Mouse (Mus musculus) MN1 (cell line): ENCODE measurements around the gene Dpp6.

Experiments
- DNase-seq: peaks from one replicate; pipeline ENCODE4 v3.0.0-alpha.2; 2016; ENCODE audit warnings: low spot score

Dpp6 gene

GRCm38 (mm10) chr5:27291378-27291777 is 474.4 kb downstream of the Dpp6 start:
- no peak for DNase-seq

- DNase-seq, result no peak
Observed at GRCm38 (mm10) chr5:27292236-27292635, 475.2 kb downstream of the Dpp6 start.

- DNase-seq, result no peak
Observed at GRCm38 (mm10) chr5:27304115-27304514, 487.1 kb downstream of the Dpp6 start.

DNA sequence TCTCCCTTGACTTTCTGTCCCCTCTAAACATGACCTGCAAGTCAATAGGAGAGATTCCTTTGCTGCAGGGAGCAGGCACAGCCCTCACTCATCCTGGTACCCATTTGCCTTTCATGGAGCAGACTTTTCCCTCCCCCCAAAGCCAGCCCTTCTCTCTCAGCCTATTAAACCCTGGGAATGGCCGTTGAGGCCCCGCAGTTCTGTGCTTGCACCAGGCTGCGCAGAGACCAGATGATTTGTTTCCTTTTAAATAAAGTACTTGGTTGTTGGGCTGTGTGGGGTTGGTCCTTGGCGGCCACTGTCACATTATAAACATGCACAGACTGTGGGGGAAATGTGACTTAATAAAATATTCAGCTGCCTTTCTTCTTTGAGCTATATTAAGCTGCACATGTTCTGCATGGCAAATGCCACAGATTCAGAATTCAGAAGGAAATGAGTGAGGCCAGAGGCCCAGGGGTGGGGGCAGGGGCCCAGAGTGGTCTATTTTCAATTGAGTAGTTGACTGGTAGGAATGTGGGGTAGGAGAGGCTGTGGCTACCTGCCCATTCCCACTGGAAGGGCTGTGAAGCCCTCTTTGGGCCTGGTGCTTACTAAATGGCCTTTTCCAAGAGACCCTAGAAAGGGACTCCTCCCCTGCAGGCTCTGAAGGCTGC is 489.6 kb downstream of the Dpp6 start:
- no peak for DNase-seq

DNA sequence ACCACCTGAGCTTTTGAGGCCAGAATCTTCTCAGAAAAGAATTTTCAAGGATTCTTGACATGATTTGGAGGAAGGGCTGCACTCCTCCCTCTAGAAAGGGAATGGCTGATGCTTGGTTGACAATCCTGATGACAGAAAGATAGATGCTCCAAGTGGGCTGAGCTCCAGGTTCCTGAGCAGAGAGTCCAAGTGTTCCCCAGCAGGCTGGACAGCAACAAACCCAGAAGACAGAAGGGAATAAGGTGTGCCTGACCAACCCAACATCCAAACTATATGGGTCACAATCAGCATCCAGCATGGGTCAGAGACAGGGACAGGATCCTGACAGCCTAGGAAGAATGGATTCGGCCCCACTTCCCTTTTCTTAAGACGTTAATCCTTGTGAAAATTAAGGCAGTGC is 493.2 kb downstream of the Dpp6 start:
- DNase-seq, result no peak

DNA sequence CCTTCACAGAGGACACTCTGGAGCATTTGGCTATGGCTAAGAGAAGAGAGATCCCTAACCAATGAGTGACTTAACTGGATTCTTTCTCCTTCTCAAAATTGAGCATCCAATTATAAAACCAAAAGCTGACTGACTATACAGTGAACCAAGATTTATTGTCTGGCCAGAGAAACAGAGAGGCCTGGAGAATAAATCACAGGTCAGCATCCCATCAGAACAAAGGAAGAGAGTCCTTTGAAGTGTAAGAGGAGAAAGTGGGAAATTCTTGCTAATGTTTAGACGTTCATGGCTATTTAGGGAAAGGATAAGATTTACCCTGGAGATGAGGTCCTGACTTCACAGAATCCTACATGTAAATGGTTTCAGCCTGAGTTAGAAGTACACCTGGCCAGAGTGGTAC is 499.7 kb downstream of the Dpp6 start:
- no peak for DNase-seq

DNA sequence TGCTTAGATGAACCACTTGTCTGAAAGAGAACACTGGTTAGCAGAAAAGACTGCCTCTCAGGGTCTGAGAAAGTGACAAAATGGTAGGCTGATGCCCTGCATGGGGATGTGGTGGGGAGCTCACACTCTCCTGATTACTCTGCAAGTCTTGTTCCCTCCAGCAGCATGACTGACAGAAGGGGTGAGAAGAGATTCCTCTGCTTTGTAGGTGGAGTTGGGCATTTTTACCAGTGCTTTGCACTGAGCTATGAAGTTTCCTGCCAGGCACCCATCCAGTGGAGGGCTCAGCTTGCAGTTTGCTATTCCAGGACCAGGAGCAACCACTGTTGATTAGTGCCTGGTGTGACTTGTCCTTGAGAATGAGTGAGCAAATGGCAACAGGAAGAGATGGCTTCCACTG is 500.3 kb downstream of the Dpp6 start:
- DNase-seq, result no peak

DNA sequence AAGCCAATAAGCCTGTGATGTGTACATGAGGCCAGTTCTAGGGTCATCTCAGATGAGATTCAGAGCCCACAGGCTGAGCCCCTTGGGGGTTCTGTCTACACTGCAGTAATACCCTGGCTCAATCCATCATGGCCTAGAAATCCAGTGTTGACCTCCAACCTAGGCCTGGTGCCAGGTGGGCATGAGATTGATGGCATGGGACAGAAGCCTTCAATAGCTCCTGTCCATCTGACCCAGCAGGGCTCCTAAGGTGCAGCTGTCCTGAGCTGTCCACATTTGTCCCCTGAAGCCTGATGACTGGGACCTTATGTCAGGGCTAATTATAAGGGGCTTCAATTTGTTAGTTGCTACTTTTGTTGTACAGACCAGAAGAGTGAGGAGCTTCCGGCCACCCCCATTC is 500.8 kb downstream of the Dpp6 start:
- no peak for DNase-seq

DNA sequence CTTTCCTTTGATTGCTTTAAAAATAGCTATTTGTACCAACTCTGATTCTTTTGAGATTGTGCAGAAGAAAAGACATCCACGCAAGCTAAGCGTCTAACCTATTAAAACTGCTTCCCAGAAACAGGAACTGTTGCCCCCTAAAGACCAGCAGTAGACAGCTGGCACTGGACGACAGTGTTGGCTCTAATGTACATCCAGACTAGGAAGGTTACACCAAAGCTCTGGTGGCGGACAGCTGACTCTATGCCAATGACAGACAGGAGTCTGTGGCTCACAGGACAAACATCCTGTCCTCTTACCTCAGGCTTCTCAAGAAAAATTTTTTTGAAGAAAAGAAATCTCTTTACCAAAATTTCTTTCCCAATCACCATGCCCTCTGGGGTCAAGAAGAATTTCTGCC is 502.7 kb downstream of the Dpp6 start:
- DNase-seq, result no peak

DNA sequence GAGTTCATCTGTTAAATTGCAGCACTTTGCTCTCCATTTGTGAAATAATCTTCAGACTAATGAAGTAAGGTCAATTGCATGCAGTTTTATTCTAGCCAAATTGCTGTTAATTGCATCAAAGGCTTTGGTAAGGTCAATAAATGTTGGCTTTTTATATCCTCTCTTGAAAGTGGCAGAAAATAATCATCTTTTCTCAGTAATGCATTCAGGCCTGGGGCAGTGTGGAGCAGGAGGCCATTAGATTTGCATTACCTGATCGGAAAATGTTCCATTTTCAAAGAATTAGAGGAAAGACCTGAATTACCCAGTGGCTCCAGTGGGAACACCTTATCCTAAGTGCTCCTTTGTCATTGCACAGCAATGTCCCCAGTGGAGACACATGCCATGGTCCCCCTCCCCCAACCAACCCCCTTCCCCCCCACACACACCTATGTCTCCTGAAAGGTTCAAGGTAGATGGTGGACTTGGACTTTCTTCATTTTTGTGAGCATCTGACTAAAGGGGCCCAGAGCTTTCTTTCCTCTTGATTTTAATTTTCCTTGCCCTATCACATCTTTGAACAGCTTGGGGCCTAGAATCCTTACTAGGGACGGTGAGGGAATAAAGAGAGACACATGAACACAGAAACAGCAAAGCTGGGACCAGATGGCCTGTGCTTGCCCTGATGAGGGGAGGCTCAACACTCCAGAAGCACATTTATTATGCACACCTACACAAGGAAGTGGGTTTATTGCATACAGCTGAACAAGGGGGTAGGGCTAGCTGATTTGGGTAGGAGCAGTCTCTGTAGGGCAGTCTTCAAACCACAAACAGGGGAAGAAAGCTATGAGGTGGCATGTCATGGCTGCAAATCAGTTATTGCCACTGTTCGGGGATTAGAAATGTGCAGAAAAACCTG is 506.1 kb downstream of the Dpp6 start:
- DNase-seq, result no peak

- no peak for DNase-seq
Observed at GRCm38 (mm10) chr5:27324346-27324928, 507.4 kb downstream of the Dpp6 start.

DNA sequence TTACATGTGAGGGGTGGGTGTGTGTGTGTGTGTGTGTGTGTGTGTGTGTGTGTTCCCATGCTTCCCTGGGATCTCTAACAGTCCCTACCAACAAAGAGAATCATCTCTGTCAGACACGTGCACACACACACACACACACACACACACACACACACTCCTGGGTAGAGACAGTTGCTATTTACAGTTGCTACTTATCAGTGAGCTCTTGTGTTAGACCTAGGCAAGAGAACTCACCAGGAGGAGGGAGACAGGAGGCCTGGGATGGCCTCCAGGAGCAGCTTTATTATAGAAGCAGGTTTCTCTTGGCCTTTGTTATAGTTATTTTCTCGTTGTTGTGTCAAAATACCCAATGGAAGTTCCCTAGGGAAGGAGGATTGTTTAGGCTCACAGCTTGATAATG is 519.7 kb downstream of the Dpp6 start:
- DNase-seq, result no peak

- DNase-seq, result no peak
Observed at GRCm38 (mm10) chr5:27339196-27340030, 522.4 kb downstream of the Dpp6 start.

GRCm38 (mm10) chr5:27342276-27342675 is 525.3 kb downstream of the Dpp6 start:
- no peak for DNase-seq

DNA sequence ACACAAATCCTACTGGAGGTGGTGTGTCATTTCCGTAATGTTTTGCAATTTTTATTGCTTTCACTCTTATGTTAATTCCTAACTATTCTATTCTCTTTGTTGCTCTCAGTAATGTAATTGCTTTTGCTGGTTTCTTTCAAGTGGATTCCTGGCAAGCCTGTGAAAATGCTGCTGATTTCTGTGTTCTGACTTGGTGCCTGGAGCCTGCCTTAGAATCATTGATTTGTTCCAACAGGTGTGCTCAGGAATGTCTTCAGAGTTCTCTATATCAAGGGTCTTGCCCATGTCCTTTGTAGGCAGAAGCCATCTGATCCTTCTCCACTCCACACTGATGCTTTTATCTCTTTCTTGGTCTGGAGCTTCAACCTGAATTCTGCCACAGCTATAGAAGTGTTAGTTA is 526.6 kb downstream of the Dpp6 start:
- DNase-seq, result no peak

- no peak for DNase-seq
Observed at GRCm38 (mm10) chr5:27348181-27349095, 531.4 kb downstream of the Dpp6 start.

DNA sequence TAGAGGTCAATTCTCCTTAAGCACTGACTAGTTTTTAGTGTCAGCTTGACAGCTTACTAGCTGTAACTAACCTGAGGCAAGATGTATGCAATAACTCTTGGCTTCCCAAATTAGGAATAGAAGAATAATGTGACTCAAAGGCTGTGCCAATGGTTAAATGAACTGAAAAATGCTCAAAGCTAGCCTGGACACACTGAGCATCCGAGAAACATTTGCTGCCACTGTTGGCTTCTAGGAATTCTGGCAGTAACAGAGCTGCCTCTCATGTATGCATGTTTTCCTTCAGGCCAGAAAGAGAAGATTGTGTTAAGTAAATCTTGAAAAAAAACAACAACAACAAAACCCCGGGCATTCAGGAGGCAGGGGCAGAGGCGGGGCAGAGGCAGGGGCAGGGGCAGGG is 540.6 kb downstream of the Dpp6 start:
- no peak for DNase-seq

- no peak for DNase-seq
Observed at GRCm38 (mm10) chr5:27365946-27366345, 548.9 kb downstream of the Dpp6 start.

- DNase-seq, result no peak
Observed at GRCm38 (mm10) chr5:27370814-27371213, 553.8 kb downstream of the Dpp6 start.

DNA sequence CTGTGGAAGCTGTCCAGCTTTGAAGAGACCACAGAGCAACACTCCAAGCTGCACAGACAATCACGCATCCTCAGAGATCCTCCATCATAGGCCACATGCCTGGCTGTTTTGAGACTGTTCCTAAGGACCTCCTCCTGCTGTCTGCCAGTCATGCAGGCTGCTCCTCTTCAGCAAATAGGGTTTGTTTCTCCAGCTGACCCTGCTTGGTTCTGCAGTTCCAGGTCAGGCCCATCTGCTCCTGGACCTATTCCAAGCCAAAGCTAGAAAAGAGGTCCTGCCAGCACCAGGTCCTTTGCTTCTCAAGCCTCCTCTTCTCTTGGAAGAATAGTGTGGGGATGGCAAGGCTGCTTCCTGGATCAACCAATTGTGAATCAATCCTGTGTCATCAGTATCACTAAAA is 556.9 kb downstream of the Dpp6 start:
- DNase-seq, result no peak

DNA sequence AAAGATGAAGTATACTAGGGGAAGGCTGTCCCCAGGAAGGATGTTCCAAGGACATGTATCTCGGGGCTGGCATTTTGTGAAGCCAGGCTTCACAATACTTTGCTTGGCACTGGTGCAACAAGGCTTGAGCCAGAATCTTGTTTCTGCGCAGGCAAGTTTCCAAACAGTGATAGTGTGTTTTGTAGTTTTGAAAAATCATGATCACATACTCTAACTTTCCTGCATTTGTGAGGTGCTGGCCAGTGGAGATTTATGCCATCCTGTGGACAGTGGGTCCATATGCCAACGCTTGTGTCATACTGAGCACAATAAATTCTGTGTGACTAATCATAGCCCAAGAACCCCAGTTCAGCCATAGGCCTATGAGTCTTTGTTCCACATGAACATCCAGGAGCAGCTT is 558.8 kb downstream of the Dpp6 start:
- no peak for DNase-seq
